Mouse (Mus musculus) layer of hippocampus, adult 11-12 months (tissue): ENCODE measurements around the gene Lgalsl.

Experiments used
- DNase-seq: peaks from one replicate; pipeline ENCODE4 v3.0.0; 2022; ENCODE audit warnings: low spot score

The Lgalsl gene

DNA sequence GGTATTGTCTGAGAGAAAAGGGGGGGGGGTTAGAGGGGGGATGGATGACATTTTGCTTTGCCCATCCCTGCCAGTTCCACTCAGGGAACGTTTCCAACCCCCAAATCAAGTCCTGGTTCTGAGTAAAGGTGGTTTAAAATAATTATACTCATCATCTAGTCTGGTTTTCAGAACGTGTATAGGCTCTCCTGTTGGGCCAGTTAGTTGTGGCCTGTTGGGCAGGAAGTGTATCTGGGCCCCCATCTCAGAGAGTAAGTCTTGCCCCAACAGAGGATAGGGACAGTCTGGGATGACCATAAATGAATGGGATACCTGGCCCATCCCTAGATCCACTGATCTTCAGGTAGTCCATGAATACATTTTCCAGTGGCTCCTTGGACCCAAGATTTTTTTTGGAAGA is 48.2 kb downstream of the Lgalsl start:
- no peak for DNase-seq

DNA sequence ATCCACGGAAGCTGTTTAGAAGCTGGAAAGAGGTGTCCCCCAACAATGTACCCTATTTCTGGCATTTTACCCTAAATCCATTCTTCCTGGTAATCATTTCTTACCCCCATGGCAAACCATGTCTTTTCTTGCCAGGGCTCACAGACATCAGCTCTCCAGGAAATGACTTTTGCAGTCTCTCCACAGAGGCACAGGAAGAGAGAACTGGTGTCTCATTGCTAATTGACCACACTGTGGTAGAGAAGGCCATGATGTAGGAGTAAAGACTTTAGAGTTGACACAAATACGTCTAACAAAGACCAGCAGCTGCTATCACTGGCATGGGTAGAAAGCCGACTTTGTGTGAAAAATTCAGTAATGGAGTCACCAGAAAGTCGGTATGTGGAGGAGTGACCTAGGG is 50.5 kb downstream of the Lgalsl start:
- no peak for DNase-seq

DNA sequence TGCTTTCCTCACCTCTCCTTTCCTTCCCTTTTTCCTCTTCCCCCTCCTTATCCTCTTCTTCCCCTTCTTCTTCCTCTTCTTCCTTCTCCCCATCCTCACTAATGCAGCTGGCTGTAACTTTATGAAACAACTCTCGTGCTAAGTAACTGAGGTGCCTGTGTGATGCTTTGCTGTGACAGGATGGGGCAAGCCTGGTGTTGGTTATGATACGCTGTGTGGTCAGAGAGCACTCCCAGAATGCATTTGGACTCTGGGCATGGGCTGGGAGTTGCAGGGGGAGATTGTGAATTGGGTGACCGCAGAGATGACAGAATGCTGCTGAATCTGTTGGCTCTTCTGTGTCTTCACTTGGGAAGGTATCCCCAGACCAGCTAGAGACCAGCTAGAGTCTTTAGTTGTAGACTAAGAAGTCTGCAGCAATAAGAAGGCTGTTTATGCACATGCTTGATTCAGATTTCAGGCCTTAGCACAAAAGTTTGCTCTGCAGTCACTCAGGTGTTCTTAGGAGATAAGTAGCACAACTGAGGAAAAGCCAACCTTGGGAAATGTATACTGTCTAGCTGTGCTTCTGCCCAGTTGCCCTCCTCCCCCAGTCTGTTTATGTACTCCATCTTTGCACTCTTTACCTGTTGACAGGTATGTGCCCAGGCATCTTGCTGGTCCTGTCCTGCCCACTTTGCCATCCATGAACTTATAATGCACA is 51.8 kb downstream of the Lgalsl start:
- DNase-seq: no peak

DNA sequence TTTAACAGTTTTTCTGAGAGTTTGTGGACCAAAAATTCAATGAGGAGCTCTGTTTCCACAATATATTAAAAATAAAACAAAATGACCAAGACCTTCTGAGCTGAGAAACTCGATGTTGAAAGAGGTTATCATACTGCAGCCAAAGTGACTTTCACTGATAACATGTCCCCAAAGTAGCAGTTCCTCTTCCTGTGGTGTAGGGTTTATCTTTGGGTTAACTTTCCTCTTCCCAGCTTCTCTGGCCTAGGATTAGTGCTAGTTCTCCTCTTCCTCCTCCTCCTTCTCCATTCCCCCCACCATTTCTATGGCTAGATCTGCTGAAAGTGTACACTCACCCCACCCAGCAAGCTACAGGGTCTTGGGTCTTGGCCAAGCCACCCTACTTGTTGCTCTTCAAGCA is 52.6 kb downstream of the Lgalsl start:
- DNase-seq: no peak

DNA sequence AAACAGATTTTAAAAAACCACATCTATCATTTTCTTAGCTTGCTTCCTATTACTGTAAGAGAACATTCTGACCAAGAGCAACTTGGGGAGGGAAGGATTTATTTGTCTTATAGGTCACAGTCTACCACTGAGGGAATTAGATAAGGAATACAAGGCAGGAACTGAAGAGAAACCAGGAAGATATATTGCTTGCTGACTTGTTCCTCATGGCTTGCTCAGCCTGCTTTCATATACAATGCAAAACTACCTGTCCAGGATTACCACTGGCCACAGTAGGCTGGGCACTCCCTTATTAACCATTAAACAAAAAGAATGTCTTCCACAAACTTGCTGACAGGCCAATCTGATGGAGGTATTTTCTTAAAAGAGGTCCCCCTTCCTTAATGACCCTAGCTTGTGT is 54.2 kb downstream of the Lgalsl start:
- DNase-seq: no peak
